Mouse (Mus musculus): Measurements from ENCODE around the gene Nr4a3. TPM values are rescaled to one million over a fixed set of nuclear protein-coding genes. Genes with fewer than 3 reads are reported as not detected.

Nr4a3 gene
- polyA plus RNA-seq, 1 experiment from 2014 or later, result 0.60 TPM

GRCm38 (mm10) chr4:48061716-48062115, 16.8 kb downstream of the Nr4a3 start:
- H3K27me3 ChIP-seq (ENCODE audit: low read depth, poor library complexity, severe bottlenecking), result no peaks in the 10 kb centered on the region

GRCm38 (mm10) chr4:48064311-48064710, 19.4 kb downstream of the Nr4a3 start:
- no peaks in the 10 kb centered on the region for H3K27me3 ChIP-seq (ENCODE audit: low read depth, poor library complexity, severe bottlenecking)
- H3K4me1 ChIP-seq, result no peaks in the 10 kb centered on the region
- WGBS, result 71% methylated on average over 4 of the region's 4 CpGs
- peaks cover 27% of the 10 kb centered on the region for H3K36me3 ChIP-seq
- H3K27ac ChIP-seq (replicated peaks), result no peak overlapping the region
- H3K9me3 ChIP-seq (replicated peaks), result no peaks in the 10 kb centered on the region
- DNase-seq (ENCODE audit: low spot score), result no peak
- H3K4me3 ChIP-seq, result no peak overlapping the region

More at GRCm38 (mm10) chr4:48061716-48062115, 16.8 kb downstream of the Nr4a3 start:
- Histone ChIP-seq H3K27ac (replicated peaks) (no peak overlapping the region), H3K36me3 (peaks cover 17% of the 10 kb centered on the region), H3K4me3 (no peak overlapping the region), H3K4me1 (no peaks in the 10 kb centered on the region), H3K9me3 (replicated peaks) (no peaks in the 10 kb centered on the region)
- no peak for DNase-seq (ENCODE audit: low spot score)
- WGBS, result 93% methylated on average over 8 of the region's 8 CpGs

GRCm38 (mm10) chr4:48066676-48067075, 21.7 kb downstream of the Nr4a3 start:
- Histone ChIP-seq H3K27me3 (ENCODE audit: low read depth, poor library complexity, severe bottlenecking) (no peaks in the 10 kb centered on the region), H3K27ac (replicated peaks) (no peak overlapping the region), H3K36me3 (peaks cover 30% of the 10 kb centered on the region), H3K9me3 (replicated peaks) (no peaks in the 10 kb centered on the region), H3K4me3 (no peak overlapping the region), H3K4me1 (no peaks in the 10 kb centered on the region)
- 95% methylated on average over 2 of the region's 2 CpGs for WGBS
- no peak for DNase-seq (ENCODE audit: low spot score)

- Histone ChIP-seq H3K4me1 (no peaks in the 10 kb centered on the region), H3K27ac (replicated peaks) (no peak overlapping the region), H3K36me3 (peaks cover 39% of the 10 kb centered on the region), H3K4me3 (no peak overlapping the region), H3K27me3 (ENCODE audit: low read depth, poor library complexity, severe bottlenecking) (no peaks in the 10 kb centered on the region), H3K9me3 (replicated peaks) (no peaks in the 10 kb centered on the region)
- no peak for DNase-seq (ENCODE audit: low spot score)
- WGBS, result 83% methylated on average over 7 of the region's 7 CpGs
Measured at GRCm38 (mm10) chr4:48069111-48069510, 24.2 kb downstream of the Nr4a3 start.

- Histone ChIP-seq H3K27ac (replicated peaks) (no peak overlapping the region), H3K9me3 (replicated peaks) (no peaks in the 10 kb centered on the region), H3K4me3 (no peak overlapping the region), H3K27me3 (ENCODE audit: low read depth, poor library complexity, severe bottlenecking) (no peaks in the 10 kb centered on the region), H3K36me3 (peaks cover 39% of the 10 kb centered on the region), H3K4me1 (peaks cover 4% of the 10 kb centered on the region; the same call in 1 of the 2 replicates)
- 87% methylated on average over 3 of the region's 3 CpGs for WGBS
- no peak for DNase-seq (ENCODE audit: low spot score)
Measured at GRCm38 (mm10) chr4:48072006-48072405, 27.1 kb downstream of the Nr4a3 start.

GRCm38 (mm10) chr4:48073325-48073724, 28.4 kb downstream of the Nr4a3 start:
- no peak overlapping the region for H3K27ac ChIP-seq (replicated peaks)
- H3K27me3 ChIP-seq (ENCODE audit: low read depth, poor library complexity, severe bottlenecking), result no peaks in the 10 kb centered on the region
- DNase-seq (ENCODE audit: low spot score), result no peak
- WGBS, result 90% methylated on average over 6 of the region's 6 CpGs
- H3K4me3 ChIP-seq, result no peak overlapping the region
- H3K9me3 ChIP-seq (replicated peaks), result no peaks in the 10 kb centered on the region
- H3K4me1 ChIP-seq, result peaks cover 15% of the 10 kb centered on the region
- H3K36me3 ChIP-seq, result peaks cover 30% of the 10 kb centered on the region

- WGBS, result 85% methylated on average over 5 of the region's 5 CpGs
- DNase-seq (ENCODE audit: low spot score), result no peak
Measured at GRCm38 (mm10) chr4:48074451-48075240, 29.7 kb downstream of the Nr4a3 start.

GRCm38 (mm10) chr4:48076693-48077471, 31.9 kb downstream of the Nr4a3 start:
- DNase-seq (ENCODE audit: low spot score), result no peak
- WGBS, result 91% methylated on average over 13 of the region's 13 CpGs

More at GRCm38 (mm10) chr4:48074451-48075240, 29.7 kb downstream of the Nr4a3 start:
- no peak overlapping the region for H3K4me3 ChIP-seq
- H3K4me1 ChIP-seq, result peaks cover 28% of the 10 kb centered on the region
- H3K9me3 ChIP-seq (replicated peaks), result no peaks in the 10 kb centered on the region
- no peaks in the 10 kb centered on the region for H3K27me3 ChIP-seq (ENCODE audit: low read depth, poor library complexity, severe bottlenecking)
- no peak overlapping the region for H3K27ac ChIP-seq (replicated peaks)
- peaks cover 21% of the 10 kb centered on the region for H3K36me3 ChIP-seq

GRCm38 (mm10) chr4:48078213-48078612, 33.3 kb downstream of the Nr4a3 start:
- H3K27me3 ChIP-seq (ENCODE audit: low read depth, poor library complexity, severe bottlenecking), result no peaks in the 10 kb centered on the region
- no peak overlapping the region for H3K4me3 ChIP-seq
- peaks cover 7% of the 10 kb centered on the region; the same call in 1 of the 2 replicates for H3K36me3 ChIP-seq
- WGBS, result 28% methylated on average over 4 of the region's 4 CpGs
- peak overlapping the region; percentile 73 for H3K27ac ChIP-seq (replicated peaks)
- no peaks in the 10 kb centered on the region for H3K9me3 ChIP-seq (replicated peaks)
- no peak for DNase-seq (ENCODE audit: low spot score)
- H3K4me1 ChIP-seq, result peaks cover 35% of the 10 kb centered on the region

More at GRCm38 (mm10) chr4:48076693-48077471, 31.9 kb downstream of the Nr4a3 start:
- Histone ChIP-seq H3K9me3 (replicated peaks) (no peaks in the 10 kb centered on the region), H3K27ac (replicated peaks) (no peak overlapping the region), H3K27me3 (ENCODE audit: low read depth, poor library complexity, severe bottlenecking) (no peaks in the 10 kb centered on the region), H3K36me3 (peaks cover 7% of the 10 kb centered on the region), H3K4me1 (peaks cover 35% of the 10 kb centered on the region), H3K4me3 (no peak overlapping the region)

- H3K9me3 ChIP-seq (replicated peaks), result no peaks in the 10 kb centered on the region
- 56% methylated on average over 8 of the region's 8 CpGs for WGBS
- peak; percentile 32 for DNase-seq (ENCODE audit: low spot score)
- H3K4me1 ChIP-seq, result peaks cover 35% of the 10 kb centered on the region
- H3K27me3 ChIP-seq (ENCODE audit: low read depth, poor library complexity, severe bottlenecking), result no peaks in the 10 kb centered on the region
- H3K36me3 ChIP-seq, result peaks cover 9% of the 10 kb centered on the region; the same call in 1 of the 2 replicates
- peak overlapping the region; percentile 73 for H3K27ac ChIP-seq (replicated peaks)
- H3K4me3 ChIP-seq, result no peak overlapping the region
Measured at GRCm38 (mm10) chr4:48079285-48080039, 34.5 kb downstream of the Nr4a3 start.

GRCm38 (mm10) chr4:48083452-48083851, 38.5 kb downstream of the Nr4a3 start:
- H3K36me3 ChIP-seq, result peaks cover 9% of the 10 kb centered on the region; the same call in 1 of the 2 replicates
- H3K4me1 ChIP-seq, result peaks cover 19% of the 10 kb centered on the region
- H3K4me3 ChIP-seq, result no peak overlapping the region
- WGBS, result 89% methylated on average over 4 of the region's 4 CpGs
- H3K27me3 ChIP-seq (ENCODE audit: low read depth, poor library complexity, severe bottlenecking), result no peaks in the 10 kb centered on the region
- DNase-seq (ENCODE audit: low spot score), result no peak
- H3K27ac ChIP-seq (replicated peaks), result no peak overlapping the region
- H3K9me3 ChIP-seq (replicated peaks), result no peaks in the 10 kb centered on the region

- H3K36me3 ChIP-seq, result peaks cover 9% of the 10 kb centered on the region; the same call in 1 of the 2 replicates
- no peak overlapping the region for H3K27ac ChIP-seq (replicated peaks)
- H3K4me3 ChIP-seq, result no peak overlapping the region
- H3K9me3 ChIP-seq (replicated peaks), result no peaks in the 10 kb centered on the region
- WGBS, result 69% methylated on average over 6 of the region's 6 CpGs
- no peaks in the 10 kb centered on the region for H3K27me3 ChIP-seq (ENCODE audit: low read depth, poor library complexity, severe bottlenecking)
- H3K4me1 ChIP-seq, result no peaks in the 10 kb centered on the region
- DNase-seq (ENCODE audit: low spot score), result no peak
Measured at GRCm38 (mm10) chr4:48086609-48087008, 41.7 kb downstream of the Nr4a3 start.

Measured in midbrain, embryonic 10.5 days (tissue).